Mouse (Mus musculus): ENCODE measurements around the gene Rab36. TPM values are rescaled to one million over a fixed set of nuclear protein-coding genes. Genes with fewer than 3 reads are reported as not detected.

Gene Rab36
- polyA plus RNA-seq, 1 experiment from 2014 or later: 11.3 TPM

GRCm38 (mm10) chr10:75078174-75079128 is 41.6 kb downstream of the Rab36 start:
- H3K4me1 ChIP-seq: peaks cover 12% of the 10 kb centered on the region
- no peak overlapping the region for H3K4me3 ChIP-seq
- H3K9ac ChIP-seq: no peak overlapping the region
- peaks cover 11% of the 10 kb centered on the region; the same call in 1 of the 2 replicates for H3K36me3 ChIP-seq (ENCODE audit: poor library complexity, severe bottlenecking)
- WGBS: 90% methylated on average over 14 of the region's 14 CpGs
- no peaks in the 10 kb centered on the region for H3K9me3 ChIP-seq (replicated peaks)
- H3K4me2 ChIP-seq: no peak overlapping the region
- H3K27ac ChIP-seq: no peak overlapping the region; the same call in 1 of the 2 replicates
- ATAC-seq: no peak
- no peaks in the 10 kb centered on the region for H3K27me3 ChIP-seq

- 0 out of 2 replicates have a peak, but pooled peaks cover 4% of the 10 kb centered on the region for H3K9me3 ChIP-seq (replicated peaks)
- no peak for ATAC-seq
- H3K27ac ChIP-seq: no peak overlapping the region
- no peaks in the 10 kb centered on the region for H3K27me3 ChIP-seq
- H3K4me3 ChIP-seq: no peak overlapping the region
- no peak overlapping the region for H3K4me2 ChIP-seq
- WGBS: 69% methylated on average over 1 of the region's 1 CpGs
- H3K9ac ChIP-seq: no peak overlapping the region
- no peaks in the 10 kb centered on the region for H3K4me1 ChIP-seq
- H3K36me3 ChIP-seq (ENCODE audit: poor library complexity, severe bottlenecking): peaks cover 11% of the 10 kb centered on the region; the same call in 1 of the 2 replicates
These were observed 48.5 kb downstream of the Rab36 start for GRCm38 (mm10) chr10:75085330-75085729.

DNA sequence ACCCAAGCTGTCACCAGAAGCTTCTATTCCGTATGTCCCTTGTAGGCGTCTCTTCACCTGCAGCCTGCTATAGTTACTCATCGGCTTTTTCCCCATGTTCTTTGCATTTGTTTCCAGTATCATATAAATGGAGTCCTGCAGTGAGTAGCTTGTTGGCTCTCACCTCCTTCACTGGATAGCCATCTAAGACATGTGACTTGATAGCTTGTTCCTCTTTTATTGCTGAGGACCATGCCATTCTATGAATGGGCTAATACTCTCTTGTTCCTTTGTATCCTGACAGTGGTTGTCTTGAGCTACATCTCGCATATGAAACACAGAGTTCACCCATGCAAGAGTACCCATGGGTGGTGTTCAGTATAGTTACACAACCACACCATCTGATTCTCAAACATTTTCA is 51.6 kb downstream of the Rab36 start:
- ATAC-seq: no peak
- peaks cover 22% of the 10 kb centered on the region for H3K4me1 ChIP-seq
- 89% methylated on average over 4 of the region's 4 CpGs for WGBS

GRCm38 (mm10) chr10:75091478-75092152 is 54.8 kb downstream of the Rab36 start:
- Histone ChIP-seq H3K36me3 (ENCODE audit: poor library complexity, severe bottlenecking) (no peaks in the 10 kb centered on the region), H3K9me3 (replicated peaks) (0 out of 2 replicates have a peak, but pooled peaks cover 4% of the 10 kb centered on the region), H3K27me3 (no peaks in the 10 kb centered on the region), H3K4me3 (no peak overlapping the region), H3K27ac (peak overlapping the region; percentile 40; the same call in 1 of the 2 replicates), H3K4me2 (no peak overlapping the region), H3K9ac (no peak overlapping the region), H3K4me1 (peaks cover 27% of the 10 kb centered on the region)
- no peak for ATAC-seq
- 76% methylated on average over 10 of the region's 10 CpGs for WGBS

More for the DNA sequence above, 51.6 kb downstream of the Rab36 start:
- Histone ChIP-seq H3K27ac (no peak overlapping the region), H3K27me3 (no peaks in the 10 kb centered on the region), H3K9ac (no peak overlapping the region), H3K36me3 (ENCODE audit: poor library complexity, severe bottlenecking) (0 out of 2 replicates have a peak, but pooled peaks cover 4% of the 10 kb centered on the region), H3K4me3 (no peak overlapping the region), H3K4me2 (no peak overlapping the region), H3K9me3 (replicated peaks) (0 out of 2 replicates have a peak, but pooled peaks cover 4% of the 10 kb centered on the region)

DNA sequence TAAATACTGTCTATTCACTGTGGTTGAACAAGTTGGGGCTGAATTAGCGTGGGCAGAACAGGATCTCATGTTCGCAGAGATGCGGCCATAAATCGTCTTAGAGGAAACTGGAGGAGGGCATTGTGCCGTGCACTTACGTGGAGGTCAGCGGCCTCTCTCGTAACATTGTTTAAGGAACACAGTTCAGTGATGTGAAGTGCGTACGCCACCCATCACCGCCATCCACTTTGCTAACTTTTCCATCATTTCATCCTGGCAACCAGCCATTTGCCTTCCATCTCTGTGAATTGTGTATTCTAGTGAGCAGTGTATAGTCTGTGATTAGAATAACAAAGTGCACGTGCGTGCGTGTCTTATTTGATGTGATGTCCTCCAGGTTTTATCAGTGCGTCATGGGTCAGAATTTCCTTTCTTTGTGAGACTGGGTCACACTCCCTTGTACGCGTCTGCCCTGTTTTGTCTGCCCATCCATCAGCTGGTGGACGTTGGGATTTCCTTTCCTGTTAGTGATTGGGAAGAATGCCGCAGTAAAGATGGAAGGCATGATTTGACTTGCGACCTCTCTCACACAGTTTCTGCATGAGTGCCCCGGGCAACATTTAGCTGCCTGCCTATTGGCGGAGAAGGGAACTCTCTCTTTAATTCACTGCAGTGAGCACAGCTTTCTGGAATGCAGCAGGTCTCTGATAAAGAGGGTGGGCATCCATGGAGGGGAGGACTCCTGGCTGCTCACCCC is 56.6 kb downstream of the Rab36 start:
- peak; percentile 37 for ATAC-seq
- 64% methylated on average over 22 of the region's 22 CpGs for WGBS
- Histone ChIP-seq H3K4me1 (peaks cover 40% of the 10 kb centered on the region), H3K4me3 (no peak overlapping the region), H3K27ac (no peak overlapping the region), H3K4me2 (no peak overlapping the region), H3K27me3 (no peaks in the 10 kb centered on the region), H3K36me3 (ENCODE audit: poor library complexity, severe bottlenecking) (no peaks in the 10 kb centered on the region), H3K9ac (no peak overlapping the region), H3K9me3 (replicated peaks) (no peaks in the 10 kb centered on the region)

DNA sequence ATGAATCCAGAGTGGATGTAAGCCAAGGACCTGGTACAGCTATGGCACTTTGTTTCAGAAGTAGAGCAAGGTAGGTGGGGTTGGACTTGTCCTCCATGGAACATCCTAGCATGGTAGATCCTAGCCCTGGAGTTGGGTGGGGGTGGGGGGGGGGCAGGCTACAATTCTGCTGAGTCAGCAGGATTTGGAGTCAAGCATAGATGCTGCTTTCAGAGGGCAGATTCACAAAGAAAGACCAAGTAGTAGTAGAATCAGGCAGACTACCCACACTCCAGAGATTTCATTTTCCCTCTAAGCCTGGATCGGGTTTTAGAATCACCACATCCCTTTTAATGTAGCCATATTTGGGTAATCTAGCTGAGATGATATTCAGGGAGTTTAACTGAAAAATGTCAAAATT is 57.5 kb downstream of the Rab36 start:
- Histone ChIP-seq H3K9me3 (replicated peaks) (no peaks in the 10 kb centered on the region), H3K4me2 (no peak overlapping the region), H3K27me3 (no peaks in the 10 kb centered on the region), H3K36me3 (ENCODE audit: poor library complexity, severe bottlenecking) (no peaks in the 10 kb centered on the region), H3K4me3 (no peak overlapping the region), H3K9ac (no peak overlapping the region), H3K27ac (no peak overlapping the region), H3K4me1 (peaks cover 48% of the 10 kb centered on the region)
- 91% methylated on average over 1 of the region's 1 CpGs for WGBS
- ATAC-seq: no peak

DNA sequence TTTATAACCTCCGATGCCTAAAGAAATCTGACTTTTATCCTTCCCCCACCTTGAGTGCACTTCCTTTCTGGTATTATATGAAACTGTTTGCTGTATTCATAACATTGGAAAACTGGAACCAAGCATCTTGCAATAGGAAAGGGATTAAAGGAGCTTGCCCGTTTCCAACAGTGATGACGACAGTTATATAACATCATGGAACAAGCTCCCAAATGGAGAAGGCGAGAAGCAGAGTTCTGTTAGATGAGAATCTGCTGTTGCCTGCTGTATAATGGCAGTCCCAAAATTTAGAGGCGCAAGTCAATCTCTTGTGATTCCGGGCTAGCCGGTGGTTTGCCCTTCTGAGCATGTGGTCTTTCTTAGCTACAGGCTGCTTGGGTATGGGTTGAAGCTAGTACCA is 58.4 kb downstream of the Rab36 start:
- no peak for ATAC-seq
- Histone ChIP-seq H3K36me3 (ENCODE audit: poor library complexity, severe bottlenecking) (no peaks in the 10 kb centered on the region), H3K4me2 (no peak overlapping the region), H3K27me3 (no peaks in the 10 kb centered on the region), H3K27ac (no peak overlapping the region), H3K4me1 (peaks cover 52% of the 10 kb centered on the region), H3K4me3 (no peak overlapping the region), H3K9ac (no peak overlapping the region), H3K9me3 (replicated peaks) (no peaks in the 10 kb centered on the region)
- 96% methylated on average over 7 of the region's 7 CpGs for WGBS

GRCm38 (mm10) chr10:75098446-75099183 is 61.8 kb downstream of the Rab36 start:
- peaks cover 45% of the 10 kb centered on the region for H3K4me1 ChIP-seq

GRCm38 (mm10) chr10:75100298-75100697 is 63.4 kb downstream of the Rab36 start:
- peaks cover 58% of the 10 kb centered on the region for H3K4me1 ChIP-seq
- no peak overlapping the region for H3K4me2 ChIP-seq
- H3K36me3 ChIP-seq (ENCODE audit: poor library complexity, severe bottlenecking): no peaks in the 10 kb centered on the region
- no peaks in the 10 kb centered on the region for H3K9me3 ChIP-seq (replicated peaks)
- H3K27ac ChIP-seq: peak overlapping the region; percentile 25; the same call in 1 of the 2 replicates
- H3K27me3 ChIP-seq: no peaks in the 10 kb centered on the region
- 81% methylated on average over 7 of the region's 7 CpGs for WGBS
- no peak overlapping the region for H3K4me3 ChIP-seq
- peak; percentile 34; the same call in 1 of the 2 replicates for ATAC-seq
- no peak overlapping the region for H3K9ac ChIP-seq

More at GRCm38 (mm10) chr10:75098446-75099183, 61.8 kb downstream of the Rab36 start:
- H3K4me2 ChIP-seq: no peak overlapping the region
- no peaks in the 10 kb centered on the region for H3K9me3 ChIP-seq (replicated peaks)
- H3K27me3 ChIP-seq: no peaks in the 10 kb centered on the region
- peak overlapping the region; percentile 20; the same call in 1 of the 2 replicates for H3K27ac ChIP-seq
- no peak overlapping the region for H3K9ac ChIP-seq
- peak; percentile 57; the same call in 1 of the 2 replicates for ATAC-seq
- no peak overlapping the region for H3K4me3 ChIP-seq
- WGBS: 37% methylated on average over 10 of the region's 10 CpGs
- no peaks in the 10 kb centered on the region for H3K36me3 ChIP-seq (ENCODE audit: poor library complexity, severe bottlenecking)

- H3K4me1 ChIP-seq: peaks cover 64% of the 10 kb centered on the region
- ATAC-seq: no peak
These were observed 66.6 kb downstream of the Rab36 start for GRCm38 (mm10) chr10:75103502-75103901.

More at GRCm38 (mm10) chr10:75103502-75103901, 66.6 kb downstream of the Rab36 start:
- Histone ChIP-seq H3K9me3 (replicated peaks) (no peaks in the 10 kb centered on the region), H3K36me3 (ENCODE audit: poor library complexity, severe bottlenecking) (no peaks in the 10 kb centered on the region), H3K4me2 (no peak overlapping the region), H3K4me3 (no peak overlapping the region), H3K9ac (no peak overlapping the region), H3K27me3 (no peaks in the 10 kb centered on the region), H3K27ac (no peak overlapping the region)
- WGBS: 90% methylated on average over 2 of the region's 2 CpGs
